Mouse (Mus musculus) megakaryocyte, embryonic 14.5 days (primary cell): ENCODE data around the gene Slc44a2.

Source experiments
- FLI1 ChIP-seq: IDR thresholded peaks from 2 replicates; pipeline ENCODE4 v1.6.1; 2012; ENCODE audit warnings: low read length, inconsistent platforms, mixed read lengths
- GATA1 ChIP-seq: IDR thresholded peaks from 3 replicates; pipeline ENCODE4 v1.6.1; 2012; ENCODE audit warnings: mixed read lengths, low read length, inconsistent platforms, borderline replicate concordance

DNA sequence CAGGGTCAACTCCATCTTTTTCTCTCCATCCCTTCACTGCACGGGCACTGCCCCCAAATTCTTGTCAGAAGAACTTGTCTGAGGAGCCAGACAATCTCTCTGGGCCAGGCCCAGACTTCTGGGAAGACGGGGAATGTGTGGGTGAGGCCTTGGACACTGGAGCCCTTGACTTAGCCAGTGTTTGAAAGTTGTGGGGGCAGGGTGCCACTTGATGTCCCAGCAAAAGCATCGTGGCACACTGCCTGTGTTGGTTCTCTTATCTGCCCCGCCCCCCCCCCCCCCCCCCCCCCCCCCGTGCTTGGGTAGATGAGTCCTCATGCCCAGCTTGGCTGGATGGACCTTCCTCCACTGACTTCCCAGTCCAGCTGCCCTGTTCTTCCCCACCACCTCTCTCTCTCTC lies 8.5 kb downstream of the Slc44a2 start:
- TF ChIP-seq GATA1: no peak
- no peak for TF ChIP-seq FLI1
